Mouse (Mus musculus) megakaryocyte, adult 5-6 weeks (primary cell): ENCODE results near the gene Numb. TPM values are rescaled to one million over a fixed set of nuclear protein-coding genes. Genes with fewer than 3 reads are reported as not detected.
"Not testable (repeated sequence)": the region's sequence is repeated elsewhere in the genome, so short reads cannot be mapped to it uniquely, and the experiment has no call there.

ENCODE experiments used
- ATAC-seq: 2 replicates; pipeline ENCODE4 v1.8.0; 2016; ENCODE audit warnings: mild to moderate bottlenecking, inconsistent platforms; ENCODE audit not compliant: poor library complexity, severe bottlenecking
- total RNA-seq, 2 experiments: library from RNA; stranded (forward) in 1 of 2; stranded (reverse) in 1 of 2; fragments of 153-499, 151-499 nt in 1 of 2; fragments of 221-1000, 200-1000 nt in 1 of 2; gene quantifications; 2 replicates each; pipeline versions ENCODE4 v1.2.3 to v1.2.4; 2015 to 2017

The Numb gene
- total RNA-seq (2015), result 28.4 and 35.7 TPM in 2 replicates
- 34.4 and 36.0 TPM in 2 replicates for total RNA-seq (2017)

DNA sequence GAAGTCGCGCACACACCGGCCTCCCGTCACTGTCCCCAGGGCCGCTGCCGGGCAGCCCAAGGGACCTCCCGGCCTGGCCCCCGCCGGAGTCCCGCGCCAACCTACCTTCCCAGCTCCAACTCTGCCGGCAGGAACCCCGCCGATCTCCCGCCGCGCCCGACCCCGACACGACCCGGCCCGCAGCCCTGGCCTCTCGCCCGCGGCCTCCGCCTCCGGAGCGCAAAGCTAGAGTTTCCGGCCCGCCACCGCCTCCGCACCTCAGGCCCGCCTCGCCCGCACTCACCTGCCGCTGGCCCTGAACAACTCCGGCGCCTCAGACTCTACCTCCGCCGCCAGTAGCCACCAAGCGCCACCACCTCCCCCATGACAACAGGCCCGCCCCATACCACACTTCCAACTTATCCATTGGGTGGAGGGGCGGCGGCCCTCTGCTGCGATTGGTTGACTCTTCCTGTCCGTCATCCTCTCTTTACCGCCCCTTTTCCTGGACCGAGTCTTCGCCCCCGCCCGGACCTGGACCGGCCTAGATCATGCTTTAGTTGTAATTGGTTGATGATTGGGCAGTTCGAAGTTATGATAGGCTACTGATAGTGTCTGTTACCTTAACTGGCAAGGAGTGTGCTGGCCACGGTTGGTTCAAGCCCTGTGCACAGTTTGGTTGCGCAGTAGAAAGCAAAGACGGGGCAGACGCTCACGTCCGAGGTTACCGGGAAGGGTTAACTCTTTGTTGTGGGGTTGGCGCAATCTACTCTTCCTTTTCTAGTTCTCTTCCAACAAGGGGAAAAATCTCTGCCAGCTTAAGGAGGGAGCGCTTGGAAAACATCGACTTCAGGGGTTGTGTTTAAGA, at the start of gene Numb:
TSS of gene Numb (minus strand) at position 400 of the 847 bp plus-strand sequence.
- peak; percentile 98 for ATAC-seq

DNA sequence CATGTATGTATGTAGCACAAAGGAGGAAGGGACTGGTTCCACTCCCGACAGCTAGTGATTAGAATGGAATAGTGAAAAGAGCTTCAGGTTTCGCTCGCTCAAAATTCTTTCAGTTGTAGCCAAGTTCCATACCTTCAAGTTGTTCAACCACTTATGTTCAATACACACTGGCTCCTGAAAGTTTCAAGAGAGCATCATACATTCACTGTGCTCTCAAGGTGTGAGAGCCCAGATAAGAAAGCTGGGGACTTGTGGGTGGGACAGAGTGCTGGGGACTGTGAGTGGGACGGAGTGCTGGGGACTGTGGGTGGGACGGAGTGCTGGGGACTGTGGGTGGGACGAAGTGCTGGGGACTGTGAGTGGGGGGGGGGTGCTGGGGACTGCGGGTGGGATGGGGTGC, 43.5 kb upstream of the Numb start:
- no peak for ATAC-seq

DNA sequence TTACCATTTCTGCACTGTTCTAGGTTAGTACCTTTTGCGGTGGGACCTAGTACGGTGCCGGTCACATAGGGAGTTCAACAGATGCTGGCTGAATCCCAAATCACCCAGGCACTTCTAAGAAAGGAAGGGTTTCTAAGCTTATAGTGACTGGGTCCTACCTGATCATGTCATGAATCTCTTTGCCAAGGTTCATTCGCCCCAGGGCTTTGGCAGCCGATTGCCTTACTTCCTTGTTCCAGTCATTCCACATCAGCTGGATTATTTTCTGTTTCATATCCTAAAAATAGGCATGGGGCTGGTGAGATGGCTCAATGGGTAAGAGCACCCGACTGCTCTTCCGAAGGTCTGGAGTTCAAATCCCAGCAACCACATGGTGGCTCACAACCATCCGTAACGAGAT, 36.5 kb upstream of the Numb start:
- ATAC-seq, result no peak

DNA sequence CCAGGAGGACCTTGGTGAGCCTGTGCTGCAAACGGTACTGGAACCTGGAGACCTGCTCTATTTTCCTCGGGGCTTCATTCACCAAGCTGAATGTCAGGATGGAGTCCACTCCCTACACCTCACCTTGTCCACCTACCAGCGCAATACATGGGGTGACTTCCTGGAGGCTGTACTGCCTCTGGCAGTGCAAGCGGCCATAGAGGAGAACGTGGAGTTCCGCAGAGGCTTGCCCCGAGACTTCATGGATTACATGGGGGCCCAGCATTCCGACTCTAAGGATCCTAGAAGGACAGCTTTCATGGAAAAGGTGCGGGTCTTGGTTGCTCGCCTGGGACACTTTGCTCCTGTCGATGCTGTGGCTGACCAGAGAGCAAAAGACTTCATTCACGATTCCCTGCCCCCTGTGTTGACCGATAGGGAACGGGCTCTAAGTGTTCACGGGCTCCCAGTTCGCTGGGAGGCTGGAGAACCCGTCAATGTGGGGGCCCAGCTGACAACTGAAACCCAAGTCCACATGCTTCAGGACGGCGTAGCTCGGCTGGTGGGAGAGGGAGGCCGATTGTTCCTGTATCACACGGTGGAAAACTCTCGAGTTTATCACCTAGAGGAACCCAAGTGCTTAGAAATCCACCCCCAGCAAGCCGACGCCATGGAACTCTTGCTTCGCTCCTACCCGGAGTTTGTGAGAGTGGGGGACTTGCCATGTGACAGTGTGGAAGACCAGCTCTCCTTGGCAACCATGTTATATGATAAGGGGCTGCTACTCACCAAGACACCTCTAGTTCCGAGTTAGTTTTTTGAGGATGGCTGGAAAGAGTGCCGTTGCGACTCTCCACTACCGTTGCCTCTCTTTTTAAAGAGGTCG, 30.2 kb upstream of the Numb start:
- no peak for ATAC-seq

DNA sequence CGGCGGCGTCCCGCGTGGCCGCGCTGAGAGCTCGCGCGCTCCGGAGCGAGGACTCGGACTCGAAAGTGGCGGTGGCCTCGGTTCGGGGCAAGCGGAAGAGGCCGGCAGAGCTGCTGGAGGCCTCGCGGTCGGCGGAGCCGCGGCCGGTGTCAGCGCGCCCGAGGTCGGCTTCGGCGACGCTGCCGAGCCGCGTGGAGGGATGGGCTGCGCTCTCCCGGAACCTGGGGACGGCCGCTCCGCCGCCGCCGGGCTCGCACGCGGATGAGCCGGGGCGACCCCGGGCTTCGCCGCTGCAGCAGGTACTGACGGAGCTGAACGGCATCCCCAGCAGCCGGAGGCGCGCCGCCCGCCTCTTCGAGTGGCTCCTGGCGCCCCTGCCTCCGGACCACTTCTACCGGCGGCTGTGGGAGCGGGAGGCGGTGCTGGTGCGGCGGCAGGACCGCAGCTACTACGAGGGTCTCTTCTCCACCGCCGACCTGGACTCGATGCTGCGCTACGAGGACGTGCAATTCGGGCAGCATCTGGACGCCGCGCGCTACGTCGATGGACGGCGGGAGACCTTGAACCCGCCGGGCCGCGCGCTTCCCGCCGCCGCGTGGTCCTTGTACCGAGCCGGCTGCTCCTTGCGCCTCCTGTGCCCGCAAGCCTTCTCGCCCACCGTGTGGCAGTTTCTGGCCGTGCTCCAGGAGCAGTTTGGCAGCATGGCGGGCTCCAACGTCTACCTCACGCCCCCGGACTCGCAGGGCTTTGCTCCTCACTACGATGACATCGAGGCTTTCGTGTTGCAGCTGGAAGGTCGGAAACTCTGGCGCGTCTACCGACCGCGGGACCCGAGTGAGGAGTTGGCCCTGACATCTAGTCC, 29.3 kb upstream of the Numb start:
- no peak; the same call in 1 of the 2 replicates for ATAC-seq

GRCm38 (mm10) chr12:83950493-83950839, 28.7 kb upstream of the Numb start, which contains the start of gene Riox1:
Gene Riox1 (plus strand): TSS chr12:83950608.
- ATAC-seq, result peak; percentile 77

DNA sequence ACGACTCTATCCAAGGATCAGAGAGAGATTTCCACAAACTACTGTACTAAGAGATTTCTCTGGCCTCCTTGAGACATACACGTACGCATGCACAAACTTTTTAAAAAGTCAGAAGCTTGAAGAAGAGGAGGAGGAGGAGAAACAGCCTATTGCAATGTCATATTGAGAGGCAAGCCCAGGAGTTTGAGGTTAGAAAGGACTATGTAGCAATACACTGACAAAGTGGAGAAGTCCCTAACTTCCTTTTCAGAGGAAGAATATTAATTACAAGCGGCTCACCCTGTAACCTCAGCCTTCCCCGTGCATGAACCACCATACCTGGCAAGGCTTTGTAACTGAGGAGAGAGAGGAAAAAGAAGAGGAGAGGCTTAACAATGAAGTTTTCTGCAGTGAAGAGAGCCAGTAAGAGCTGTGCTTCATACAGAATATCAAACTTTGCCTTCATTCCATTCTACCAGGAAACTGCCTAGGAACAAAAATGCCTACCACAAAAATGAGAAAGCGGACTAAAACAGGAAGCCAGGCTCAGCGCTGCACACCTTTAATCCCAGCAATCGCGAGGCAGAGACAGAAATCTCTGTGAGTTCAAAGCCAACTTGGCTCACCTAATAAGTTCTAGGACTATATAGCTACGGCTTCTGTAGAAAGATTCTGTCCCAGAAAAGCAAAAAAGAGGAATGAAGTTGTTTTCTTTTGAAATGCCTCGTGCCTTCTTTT, 28.2 kb upstream of the Numb start:
- ATAC-seq, result peak; percentile 66

- ATAC-seq, result 0 out of 2 replicates have a peak, but pooled peaks have one; percentile 20
Observed at GRCm38 (mm10) chr12:83949043-83949442, 27.3 kb upstream of the Numb start.

GRCm38 (mm10) chr12:83947260-83947811, 25.6 kb upstream of the Numb start:
- no peak for ATAC-seq

DNA sequence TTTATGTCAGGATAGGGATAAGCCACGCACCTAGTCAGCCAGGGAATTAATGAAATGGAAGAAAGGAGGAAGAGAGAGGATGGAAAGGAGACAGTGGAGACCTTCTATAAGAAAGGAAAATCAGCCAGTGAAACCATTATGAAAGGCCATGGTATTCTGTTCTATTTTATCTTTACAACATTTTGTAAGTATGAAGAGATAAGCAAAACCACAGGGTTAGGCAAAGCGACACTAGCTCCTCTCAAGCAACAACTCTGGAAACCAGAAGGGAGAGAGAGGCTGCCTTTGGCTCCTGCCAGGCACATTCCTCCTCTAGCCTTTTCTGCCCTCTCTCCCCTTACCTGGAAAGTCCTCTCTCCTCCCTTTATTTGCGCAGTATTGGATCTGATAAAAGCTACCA, 20.2 kb upstream of the Numb start:
- no peak for ATAC-seq

DNA sequence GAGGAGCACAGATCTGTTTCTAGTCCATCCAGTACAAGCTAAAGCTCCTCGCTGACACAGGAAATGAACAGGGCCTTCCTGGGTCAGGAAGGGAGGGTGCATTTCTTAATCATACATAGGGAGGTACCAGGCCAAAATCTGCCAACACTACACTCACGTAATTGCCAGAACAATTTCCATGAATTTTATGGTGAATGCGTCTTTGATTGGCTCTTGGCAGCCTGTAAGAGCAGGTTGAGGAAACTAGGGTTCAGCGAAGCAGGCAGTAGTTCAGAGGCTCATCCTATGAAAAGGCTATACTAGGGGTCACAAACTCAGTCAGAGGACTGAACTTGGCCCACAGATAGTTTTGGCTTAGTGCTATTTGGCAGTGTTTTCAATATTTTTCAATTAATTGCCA, 18.3 kb upstream of the Numb start:
- no peak for ATAC-seq

GRCm38 (mm10) chr12:83939332-83939731, 17.6 kb upstream of the Numb start:
- peak; percentile 59; the same call in 1 of the 2 replicates for ATAC-seq

DNA sequence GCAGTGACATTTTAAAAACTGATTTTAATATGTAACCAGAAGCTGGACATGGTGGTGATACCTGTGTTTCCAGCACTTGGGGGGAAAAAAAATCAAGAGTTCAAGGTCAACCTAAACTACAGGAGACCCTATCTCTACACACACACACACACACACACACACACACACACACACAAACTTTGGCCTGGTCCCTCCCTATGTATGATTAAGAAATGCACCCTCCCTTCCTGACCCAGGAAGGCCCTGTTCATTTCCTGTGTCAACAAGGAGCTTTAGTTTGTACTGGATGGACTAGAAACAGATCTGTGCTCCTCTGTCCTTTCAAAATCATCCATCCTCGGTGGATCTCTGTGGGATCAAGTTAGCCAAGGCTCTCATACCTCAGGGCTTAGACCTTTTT, 16.9 kb upstream of the Numb start:
- not testable (repeated sequence) for ATAC-seq

DNA sequence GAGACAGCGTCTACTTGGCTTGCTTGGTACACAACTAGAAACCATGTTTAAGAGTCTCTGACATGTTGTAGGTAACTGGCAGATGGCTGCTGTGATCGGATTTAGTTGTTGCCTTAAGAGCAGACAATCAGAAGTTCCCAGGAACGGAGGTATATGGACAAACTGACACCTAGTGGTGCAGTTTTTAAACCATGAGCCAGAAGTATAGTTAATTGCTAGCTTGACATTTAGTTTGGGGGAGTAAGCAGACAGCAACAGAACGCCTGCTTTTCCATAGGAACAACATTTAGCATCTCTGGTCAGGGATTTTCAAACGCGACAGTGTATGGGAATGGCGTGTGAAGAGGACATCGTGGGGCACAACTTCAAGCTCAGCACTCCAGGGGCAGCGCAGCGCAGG, 15.9 kb upstream of the Numb start:
- ATAC-seq, result no peak

GRCm38 (mm10) chr12:83929186-83929804, 7.6 kb upstream of the Numb start:
- ATAC-seq, result peak; percentile 85

- ATAC-seq, result peak; percentile 72
Observed at GRCm38 (mm10) chr12:83927747-83928146, 6.0 kb upstream of the Numb start.

GRCm38 (mm10) chr12:83926061-83926460, 4.3 kb upstream of the Numb start:
- no peak for ATAC-seq

GRCm38 (mm10) chr12:83925160-83925703, 3.5 kb upstream of the Numb start:
- no peak for ATAC-seq

GRCm38 (mm10) chr12:83924332-83924731, 2.6 kb upstream of the Numb start:
- no peak for ATAC-seq
